Mouse (Mus musculus) kidney, postnatal 14 days (tissue): ENCODE data around the gene Car5a.

ENCODE experiments used
- DNase-seq: peaks from one replicate; pipeline ENCODE4 v3.0.0; 2022; ENCODE audit warnings: mixed read lengths

Car5a gene

DNA sequence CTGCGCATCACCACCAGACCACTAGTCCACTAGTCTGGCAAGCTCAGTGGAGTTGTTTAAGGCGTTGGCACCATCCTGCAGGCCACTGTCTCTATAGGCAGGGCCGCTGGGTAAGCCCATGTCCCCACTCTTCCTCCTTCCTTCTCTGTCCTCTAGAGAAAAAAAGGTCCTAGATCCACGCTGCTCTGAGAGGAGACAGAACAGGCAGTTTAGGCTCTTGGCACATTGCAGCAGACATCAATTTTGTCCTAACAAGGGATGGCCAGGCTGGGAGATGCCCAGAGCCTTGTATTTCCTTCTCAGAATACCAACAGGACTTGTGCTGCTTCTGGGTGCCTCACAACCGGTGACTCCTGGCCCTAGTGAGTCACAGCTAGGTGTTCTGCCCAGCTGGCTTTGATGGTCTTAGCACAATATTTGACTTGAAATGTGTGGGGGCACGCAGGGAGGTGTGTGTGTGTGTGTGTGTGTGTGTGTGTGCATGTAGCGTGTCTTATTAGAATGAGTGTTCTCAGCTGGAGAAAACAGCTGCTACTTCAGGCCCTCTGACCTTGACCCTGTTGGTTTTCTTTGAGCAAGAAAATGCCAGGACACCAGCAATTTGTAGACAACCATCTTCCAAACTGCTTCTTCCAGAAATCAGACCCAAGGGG, 66.8 kb downstream of the Car5a start:
- peak; percentile 35 for DNase-seq

DNA sequence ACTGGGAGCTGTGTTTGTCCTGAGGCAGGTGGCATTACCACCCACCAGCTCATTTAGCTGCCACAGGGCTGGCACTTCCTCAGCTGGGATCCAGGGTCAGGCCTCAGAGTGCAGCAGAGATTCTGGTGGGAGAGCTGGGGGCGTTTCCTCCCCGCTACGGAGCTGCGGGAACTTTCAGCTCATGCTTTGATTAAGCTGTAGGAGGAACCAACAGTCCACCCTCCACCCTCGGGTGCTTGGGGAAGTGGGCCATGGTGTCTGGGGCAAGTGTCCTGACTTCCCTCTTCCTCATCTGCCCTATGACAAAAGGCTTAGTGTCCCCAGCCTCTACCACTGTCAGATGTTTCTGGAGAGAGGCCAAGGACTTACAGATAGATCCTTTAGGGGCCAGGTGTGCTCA, 67.5 kb downstream of the Car5a start:
- no peak for DNase-seq

DNA sequence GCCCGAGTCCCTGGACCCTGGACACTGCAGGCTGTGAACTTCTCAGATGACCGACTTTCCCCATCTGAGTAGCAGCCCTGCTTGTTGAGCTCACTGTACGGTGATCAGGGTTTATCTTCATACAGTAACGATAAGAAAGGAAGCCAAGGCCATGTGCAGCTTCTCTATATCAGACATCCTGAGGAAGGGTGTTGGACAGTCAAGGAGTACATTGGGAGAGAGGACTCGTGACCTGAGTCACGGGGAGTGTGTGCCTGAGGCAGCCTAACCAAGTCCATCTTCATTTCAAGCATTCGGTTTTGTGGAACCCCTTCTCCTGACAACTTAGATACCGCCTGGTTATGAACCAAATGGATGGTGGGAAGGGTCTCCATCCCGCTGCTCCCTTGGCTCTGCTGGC, 69.2 kb downstream of the Car5a start:
- no peak for DNase-seq

DNA sequence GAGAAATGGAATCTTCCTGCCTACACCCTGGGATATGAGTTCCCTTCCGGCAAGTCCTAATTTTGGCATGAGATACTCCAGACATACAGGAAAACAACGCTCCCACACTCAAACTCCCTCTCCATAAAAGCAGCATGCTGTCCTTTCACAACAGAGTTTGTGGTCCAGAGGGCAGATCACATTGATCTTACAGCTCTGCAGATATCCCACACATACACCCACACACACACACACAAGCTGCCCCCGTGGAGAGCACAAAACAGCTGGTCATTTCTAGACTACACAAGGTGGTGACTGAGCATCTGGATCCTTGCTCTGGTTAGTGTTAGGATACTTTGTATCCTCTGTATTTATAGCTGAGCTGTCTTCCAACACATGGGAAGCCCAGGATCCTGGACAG, 69.7 kb downstream of the Car5a start:
- peak; percentile 14 for DNase-seq

DNA sequence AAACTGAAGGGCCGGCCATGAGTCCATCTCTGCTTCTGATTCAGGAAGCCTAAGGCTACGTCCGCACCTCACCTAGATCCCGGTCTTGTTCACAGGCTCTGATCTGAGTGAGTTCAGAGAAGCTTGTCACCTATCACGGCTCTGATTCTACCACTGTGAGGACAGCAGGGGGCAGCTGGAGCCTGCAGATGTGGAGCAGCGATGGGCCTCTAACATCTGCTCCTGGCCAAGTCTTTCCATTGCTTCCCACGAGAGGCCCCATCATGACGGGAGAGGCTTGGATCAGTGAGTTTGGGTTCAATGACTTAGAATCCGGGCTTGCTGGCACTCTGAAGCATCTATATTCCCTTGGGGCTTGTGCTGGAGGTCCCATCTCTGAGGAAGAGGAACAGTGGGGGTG, 70.7 kb downstream of the Car5a start:
- peak; percentile 78 for DNase-seq

DNA sequence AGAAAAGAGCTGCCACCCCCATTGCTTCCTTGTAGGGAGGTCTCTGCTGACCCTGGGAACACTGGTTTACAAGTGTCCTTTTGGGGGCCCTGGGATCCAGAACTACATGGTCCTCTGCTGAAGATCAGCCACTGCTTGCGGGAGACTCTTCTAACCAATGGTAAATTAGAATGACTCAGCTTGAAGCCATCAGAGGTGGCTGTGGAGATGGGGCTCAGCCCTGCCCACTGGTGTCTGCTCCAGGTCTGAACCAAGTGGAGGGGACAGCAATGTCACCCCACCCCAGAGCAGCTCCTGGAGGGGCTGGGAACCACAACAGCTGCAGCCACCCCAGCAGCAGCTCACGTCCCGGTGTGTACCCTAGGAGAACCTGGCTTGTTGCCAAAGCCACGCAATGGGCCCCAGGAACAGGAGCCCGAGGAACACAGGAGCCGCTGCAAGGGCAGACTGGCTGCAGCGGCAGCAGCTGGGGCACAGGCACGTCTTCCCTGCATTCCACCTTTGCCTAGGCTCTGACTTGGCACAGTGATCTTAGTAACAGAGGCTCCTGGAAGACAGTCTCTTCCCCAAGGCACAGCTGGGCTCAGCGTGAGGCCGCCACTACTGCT, 72.8 kb downstream of the Car5a start:
- DNase-seq = no peak

DNA sequence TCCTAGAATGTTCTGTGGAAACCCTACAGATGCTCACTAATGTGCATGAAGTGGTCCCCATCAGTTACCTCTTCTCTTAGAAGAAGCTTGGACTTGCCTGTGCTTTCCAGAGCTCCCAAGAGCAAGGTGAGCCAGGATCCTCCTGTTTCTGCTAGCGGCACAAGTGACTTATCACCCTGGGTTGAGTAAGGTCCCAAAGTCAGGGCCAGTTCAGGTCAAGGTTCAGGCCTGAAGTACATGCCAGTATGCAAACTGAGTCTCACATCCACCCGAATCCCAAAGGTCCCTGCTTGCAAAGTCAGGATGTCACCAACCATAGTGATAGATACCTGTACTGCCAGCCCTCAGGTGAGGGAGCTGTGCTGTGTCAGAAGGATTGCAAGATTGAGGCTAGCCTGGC, 74.5 kb downstream of the Car5a start:
- no peak for DNase-seq

DNA sequence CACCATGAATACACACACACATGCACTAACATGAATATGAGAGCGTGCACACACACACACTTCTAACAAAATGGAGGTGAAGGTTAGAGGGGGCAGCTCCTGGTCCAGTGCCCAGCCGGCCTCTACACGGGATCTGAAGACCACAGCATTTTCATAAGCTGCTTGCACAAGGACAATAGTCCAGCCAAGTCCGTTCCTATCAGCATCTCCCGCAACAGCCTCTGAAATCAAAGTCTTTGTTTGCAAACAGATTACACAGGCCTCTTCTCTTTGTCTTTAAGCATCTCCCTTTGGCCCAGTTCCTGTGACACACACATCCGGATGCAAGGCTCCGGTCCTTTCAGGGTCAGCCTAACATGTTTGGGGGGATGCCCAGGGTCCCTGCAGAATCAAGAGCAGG, 75.8 kb downstream of the Car5a start:
- DNase-seq = no peak

DNA sequence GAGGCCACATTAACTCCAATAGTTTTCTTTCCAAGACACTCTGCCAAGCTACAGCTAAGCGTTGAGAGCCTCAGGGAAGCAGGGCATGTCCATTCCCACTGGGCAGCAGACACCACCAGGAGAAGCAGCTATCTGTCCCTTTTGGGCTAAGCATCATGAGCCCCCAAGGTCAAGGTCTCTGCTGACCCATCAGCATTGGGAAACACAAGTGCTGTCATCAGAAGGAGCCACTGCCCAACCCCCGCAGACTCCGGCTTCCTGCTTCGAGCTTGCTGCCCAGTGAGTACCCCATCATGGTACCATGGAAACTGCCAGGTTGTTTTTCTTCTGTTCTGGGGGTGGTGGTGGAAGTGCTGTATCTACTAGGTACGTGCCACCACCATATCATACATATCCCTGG, 76.5 kb downstream of the Car5a start:
- no peak for DNase-seq
